Mouse (Mus musculus): ENCODE results near the gene Gm10100.

- TF ChIP-seq GATA1 (IDR thresholded peaks at IDR 0.05; ENCODE audit: borderline replicate concordance, low read length) (no peak), FLI1 (IDR thresholded peaks at IDR 0.05; ENCODE audit: low read length) (no peak)
These were observed 48.7 kb upstream of the Gm10100 start for GRCm38 (mm10) chr10:77677562-77677961.

Measured in megakaryocyte, embryonic 14.5 days (primary cell).